Mouse (Mus musculus): Measurements from ENCODE around the gene Mlxipl. TPM values are rescaled to one million over a fixed set of nuclear protein-coding genes. Genes with fewer than 3 reads are reported as not detected.
A peak's percentile ranks its signal among the peaks of the same experiment; 100 is the strongest.

Mlxipl gene
- polyA plus RNA-seq, 1 experiment from 2014 or later, result 1.7 TPM

DNA sequence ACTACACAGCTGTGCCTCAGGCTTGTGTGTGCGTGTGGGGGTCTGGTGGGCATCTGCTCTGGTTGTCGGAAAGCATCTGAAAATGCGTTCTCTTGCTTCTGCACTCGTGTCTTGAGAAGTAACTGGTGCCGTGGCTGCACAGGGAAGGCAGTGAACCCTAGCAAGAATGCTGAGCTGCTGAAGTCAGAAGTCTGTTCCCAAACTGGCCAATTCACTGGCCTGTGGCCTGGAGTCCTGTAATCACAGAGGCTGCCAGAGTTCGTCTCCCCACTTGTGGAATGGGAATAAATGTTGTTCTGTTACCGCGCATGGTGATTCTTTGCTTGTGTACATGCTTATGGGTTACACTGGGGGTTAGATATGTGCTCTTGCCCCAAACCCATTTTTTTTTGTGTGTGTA, 72.7 kb downstream of the Mlxipl start:
- DNase-seq (ENCODE audit: low spot score), result no peak
- 94% methylated on average over 8 of the region's 8 CpGs for WGBS
- H3K36me3 ChIP-seq, result peaks cover 67% of the 10 kb centered on the region

DNA sequence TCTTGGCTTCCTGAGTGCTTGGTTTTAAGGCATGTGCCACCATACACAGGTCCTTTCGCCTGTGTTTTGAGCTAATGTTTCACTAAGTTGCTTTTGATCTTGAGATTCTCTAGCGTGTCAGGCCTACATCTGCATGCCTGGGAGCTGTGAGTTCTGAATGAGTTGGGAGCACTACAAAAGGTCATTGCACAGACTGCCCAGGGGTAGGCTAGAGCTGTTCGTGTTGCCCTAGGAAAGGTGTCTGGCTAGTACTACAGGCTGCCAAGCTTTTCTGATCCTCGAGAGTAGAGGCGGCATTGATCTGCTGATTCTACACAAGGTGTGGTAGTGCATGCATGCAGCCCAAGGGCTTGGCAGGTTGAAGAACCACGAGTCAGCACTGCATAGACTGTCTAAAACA, 73.1 kb downstream of the Mlxipl start:
- peaks cover under 1% of the 10 kb centered on the region for H3K4me1 ChIP-seq (replicated peaks)
- H3K27me3 ChIP-seq (ENCODE audit: insufficient read depth, poor library complexity, severe bottlenecking), result no peaks in the 10 kb centered on the region
- WGBS, result 92% methylated on average over 6 of the region's 6 CpGs
- no peak overlapping the region for H3K27ac ChIP-seq
- no peaks in the 10 kb centered on the region for H3K9me3 ChIP-seq
- H3K4me3 ChIP-seq, result no peak overlapping the region
- DNase-seq (ENCODE audit: low spot score), result no peak
- H3K36me3 ChIP-seq, result peaks cover 63% of the 10 kb centered on the region

More for the DNA sequence above, 72.7 kb downstream of the Mlxipl start:
- Histone ChIP-seq H3K27ac (no peak overlapping the region), H3K4me3 (no peak overlapping the region), H3K27me3 (ENCODE audit: insufficient read depth, poor library complexity, severe bottlenecking) (no peaks in the 10 kb centered on the region), H3K9me3 (no peaks in the 10 kb centered on the region), H3K4me1 (replicated peaks) (no peaks in the 10 kb centered on the region)

DNA sequence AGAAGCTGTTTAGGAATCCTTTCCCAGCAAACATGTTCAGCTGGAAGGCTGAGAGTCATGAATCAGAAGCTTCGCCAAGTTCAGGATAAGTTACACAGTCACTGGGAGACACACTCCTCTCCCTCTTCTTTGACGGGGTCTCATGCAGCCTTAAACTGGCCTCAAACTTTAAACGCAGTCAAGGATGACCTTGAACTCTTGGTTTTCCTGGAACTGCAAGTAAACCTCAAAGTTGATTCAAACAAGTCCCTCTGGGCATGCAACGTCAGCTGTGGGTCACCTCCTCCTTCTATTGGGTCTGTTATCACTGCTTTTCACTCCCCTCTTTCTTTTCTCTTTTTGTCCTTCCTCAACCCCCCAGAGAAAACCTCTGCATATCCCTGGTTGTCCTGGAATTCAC, 77.2 kb downstream of the Mlxipl start:
- WGBS, result 89% methylated on average over 4 of the region's 4 CpGs

DNA sequence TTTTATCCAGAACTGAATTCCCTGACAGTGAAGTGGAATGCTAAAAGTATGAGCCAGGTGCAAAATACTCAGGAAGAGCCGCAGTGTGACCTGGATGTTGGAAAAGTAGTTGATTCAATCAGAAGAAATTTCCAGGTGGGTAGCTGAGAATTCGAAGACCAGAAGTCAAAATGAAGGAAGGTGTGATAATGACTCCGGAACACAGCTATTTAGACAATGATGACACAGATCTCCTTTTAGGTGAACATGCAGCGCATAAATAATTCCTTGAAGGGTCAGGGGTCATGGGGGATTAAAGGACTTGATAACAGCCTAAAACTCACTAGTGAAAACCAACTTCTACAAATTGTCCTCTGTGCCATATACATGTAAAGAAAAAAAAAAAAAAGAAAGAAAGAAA, 77.8 kb downstream of the Mlxipl start:
- Histone ChIP-seq H3K36me3 (peaks cover 38% of the 10 kb centered on the region), H3K4me1 (replicated peaks) (peaks cover 22% of the 10 kb centered on the region), H3K27ac (no peak overlapping the region), H3K27me3 (ENCODE audit: insufficient read depth, poor library complexity, severe bottlenecking) (no peaks in the 10 kb centered on the region), H3K9me3 (no peaks in the 10 kb centered on the region), H3K4me3 (peak overlapping the region; percentile 81; the same call in 1 of the 2 replicates)
- 97% methylated on average over 4 of the region's 4 CpGs for WGBS
- no peak for DNase-seq (ENCODE audit: low spot score)

More for the DNA sequence above, 77.2 kb downstream of the Mlxipl start:
- H3K4me1 ChIP-seq (replicated peaks), result peaks cover 22% of the 10 kb centered on the region
- peaks cover 38% of the 10 kb centered on the region for H3K36me3 ChIP-seq
- no peak for DNase-seq (ENCODE audit: low spot score)
- no peak overlapping the region for H3K27ac ChIP-seq
- H3K27me3 ChIP-seq (ENCODE audit: insufficient read depth, poor library complexity, severe bottlenecking), result no peaks in the 10 kb centered on the region
- no peaks in the 10 kb centered on the region for H3K9me3 ChIP-seq
- no peak overlapping the region for H3K4me3 ChIP-seq

DNA sequence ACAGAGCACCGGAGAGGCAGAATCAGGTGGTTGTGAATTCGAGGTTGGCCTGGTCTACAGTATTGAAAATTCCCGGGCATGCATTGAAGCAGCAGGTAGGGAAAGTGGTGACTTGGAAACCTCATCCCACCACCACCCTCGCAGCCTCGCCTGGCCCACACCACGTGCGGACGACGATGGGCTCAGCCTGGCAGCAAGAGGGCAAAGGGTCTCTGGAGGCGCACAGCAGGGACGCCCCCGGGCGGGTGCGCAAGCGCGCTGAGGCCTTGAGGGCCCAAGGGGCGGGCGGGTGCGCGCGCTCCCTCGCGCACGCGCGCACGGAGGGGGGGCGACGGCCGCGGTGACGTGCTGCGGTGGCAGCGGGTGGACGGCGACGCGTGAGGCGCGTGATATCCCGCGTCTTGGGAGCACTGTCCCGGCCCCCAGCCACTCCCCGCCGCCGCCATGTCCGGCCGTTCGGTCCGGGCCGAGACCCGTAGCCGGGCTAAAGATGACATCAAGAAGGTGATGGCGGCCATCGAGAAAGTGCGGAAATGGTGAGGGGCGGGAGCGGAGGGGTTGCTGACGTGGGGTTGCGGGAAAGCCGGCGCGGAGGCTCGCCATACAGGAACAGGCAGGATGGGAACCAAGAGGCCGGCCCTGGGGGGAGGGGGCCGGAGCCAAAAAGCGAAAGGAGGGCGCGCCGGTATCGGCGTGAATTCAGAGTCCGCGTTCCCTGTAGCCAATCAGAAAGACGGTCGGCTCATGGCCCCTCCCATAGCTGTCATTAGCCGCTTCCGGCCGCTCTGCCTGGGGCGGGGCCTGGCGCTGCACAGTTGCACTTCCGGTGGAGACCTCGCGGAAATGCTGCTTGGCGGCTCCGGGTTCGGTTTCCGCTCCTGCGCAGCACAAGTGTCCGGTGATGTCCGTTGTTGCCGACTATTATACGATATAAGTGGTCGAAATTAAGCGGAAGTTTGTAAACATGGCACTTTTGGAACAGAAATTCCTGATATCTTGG, 78.7 kb downstream of the Mlxipl start, which contains the start of gene Bcl7b:
Gene Bcl7b (plus strand): TSS at position 221 of the 1,000 bp plus-strand sequence.
- H3K36me3 ChIP-seq, result peaks cover 38% of the 10 kb centered on the region
- H3K27me3 ChIP-seq (ENCODE audit: insufficient read depth, poor library complexity, severe bottlenecking), result no peaks in the 10 kb centered on the region
- H3K4me1 ChIP-seq (replicated peaks), result peaks cover 22% of the 10 kb centered on the region
- peak within 1 kb of the TSS; percentile 99 for H3K27ac ChIP-seq
- WGBS, result 3% methylated on average over 95 of the region's 95 CpGs
- no peaks in the 10 kb centered on the region for H3K9me3 ChIP-seq
- peak within 1 kb of the TSS; percentile 81 for H3K4me3 ChIP-seq
- peak; percentile 98 for DNase-seq (ENCODE audit: low spot score)

DNA sequence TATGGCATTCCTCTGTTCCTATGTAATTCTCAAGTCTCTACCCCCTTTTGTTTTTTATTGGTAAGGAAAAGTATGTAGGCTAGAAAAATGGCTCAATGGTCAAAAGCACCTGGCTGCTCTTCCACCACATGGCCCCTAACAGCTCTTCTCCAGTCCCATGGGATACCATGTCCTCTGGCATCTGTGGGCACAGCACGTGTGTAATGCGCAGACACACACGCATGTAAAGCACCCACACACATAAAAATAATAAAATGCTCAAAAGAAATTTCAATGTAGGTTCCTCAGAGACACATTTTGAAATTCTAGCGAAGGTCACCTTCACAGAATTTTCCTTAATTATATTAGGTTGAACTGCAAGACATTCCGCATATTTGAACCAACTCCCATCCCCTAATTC, 79.8 kb downstream of the Mlxipl start:
- H3K4me1 ChIP-seq (replicated peaks), result peaks cover 22% of the 10 kb centered on the region
- no peak for DNase-seq (ENCODE audit: low spot score)
- peak overlapping the region; percentile 99 for H3K27ac ChIP-seq
- H3K36me3 ChIP-seq, result peaks cover 41% of the 10 kb centered on the region
- WGBS, result 95% methylated on average over 5 of the region's 5 CpGs
- peak overlapping the region; percentile 81 for H3K4me3 ChIP-seq
- no peaks in the 10 kb centered on the region for H3K27me3 ChIP-seq (ENCODE audit: insufficient read depth, poor library complexity, severe bottlenecking)
- H3K9me3 ChIP-seq, result no peaks in the 10 kb centered on the region

DNA sequence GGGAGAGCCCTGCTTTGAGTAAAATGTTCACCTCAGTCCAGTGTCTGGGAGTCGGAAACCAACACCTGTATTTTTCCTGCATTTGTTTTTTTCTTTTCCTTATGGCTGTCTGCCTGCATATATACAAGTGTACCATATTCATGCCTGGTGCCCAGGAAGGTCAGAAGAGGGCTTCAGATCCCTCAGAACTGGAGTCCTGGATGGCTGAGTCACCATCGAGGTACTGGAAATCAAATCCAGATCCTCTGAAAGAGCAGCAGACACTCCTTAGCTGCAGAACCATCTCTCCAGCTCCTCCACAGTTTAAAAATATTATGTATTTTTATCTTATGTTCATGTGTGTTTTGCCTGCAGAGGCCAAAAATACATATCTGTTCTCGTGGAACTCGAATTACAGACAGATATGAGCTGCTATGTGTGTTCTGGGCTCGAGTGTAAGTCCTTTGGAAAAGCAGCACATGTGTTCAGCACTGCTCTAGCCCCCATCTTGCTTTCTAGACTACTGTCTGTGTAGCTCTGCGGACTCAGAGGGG, 82.1 kb downstream of the Mlxipl start:
- Histone ChIP-seq H3K36me3 (peaks cover 63% of the 10 kb centered on the region), H3K4me3 (no peak overlapping the region), H3K27ac (no peak overlapping the region), H3K4me1 (replicated peaks) (peaks cover 22% of the 10 kb centered on the region), H3K27me3 (ENCODE audit: insufficient read depth, poor library complexity, severe bottlenecking) (no peaks in the 10 kb centered on the region), H3K9me3 (no peaks in the 10 kb centered on the region)
- DNase-seq (ENCODE audit: low spot score), result no peak
- WGBS, result 91% methylated on average over 6 of the region's 6 CpGs

DNA sequence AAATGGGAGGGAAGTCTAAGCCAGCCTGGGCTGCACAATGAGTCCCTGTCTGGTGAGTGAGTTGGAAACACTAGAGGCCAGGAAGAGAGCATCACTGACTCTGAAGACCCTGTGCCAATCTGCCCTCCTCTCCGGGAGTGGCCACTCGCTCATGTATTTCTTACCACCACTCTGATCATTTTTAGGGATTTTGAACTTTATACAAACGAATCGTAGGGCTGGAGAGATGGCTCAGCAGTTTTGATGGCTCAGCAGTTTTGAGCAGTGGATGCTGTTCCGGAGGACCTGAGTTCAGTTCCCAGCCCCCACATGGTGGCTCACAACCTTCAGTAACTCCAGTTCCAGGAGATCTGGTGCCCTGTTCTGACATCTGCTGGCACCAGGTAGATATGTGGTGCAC, 83.3 kb downstream of the Mlxipl start:
- Histone ChIP-seq H3K4me1 (replicated peaks) (peaks cover 19% of the 10 kb centered on the region), H3K36me3 (peaks cover 75% of the 10 kb centered on the region), H3K9me3 (no peaks in the 10 kb centered on the region), H3K27ac (no peak overlapping the region), H3K27me3 (ENCODE audit: insufficient read depth, poor library complexity, severe bottlenecking) (no peaks in the 10 kb centered on the region), H3K4me3 (no peak overlapping the region)
- no peak for DNase-seq (ENCODE audit: low spot score)
- WGBS, result 94% methylated on average over 5 of the region's 5 CpGs

DNA sequence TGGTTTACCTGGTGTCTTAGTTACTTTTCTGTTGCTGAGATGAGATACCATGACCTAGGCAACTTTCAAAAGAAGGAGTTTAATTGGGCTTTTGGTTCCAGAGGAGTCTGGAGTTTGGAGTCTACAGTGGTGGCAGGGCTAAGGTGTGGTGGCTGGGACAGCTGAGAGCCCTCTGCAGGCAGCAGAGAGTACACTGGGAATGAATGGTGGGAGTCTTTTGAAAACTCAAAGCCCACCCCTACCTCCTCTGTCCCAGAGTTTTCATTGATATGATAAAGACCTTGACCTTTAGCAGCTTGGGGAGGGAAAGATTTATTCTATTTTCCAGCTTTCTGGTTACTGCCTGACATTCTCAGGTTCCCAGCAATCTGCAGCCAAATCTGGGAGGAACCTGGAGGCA, 85.4 kb downstream of the Mlxipl start:
- no peaks in the 10 kb centered on the region for H3K9me3 ChIP-seq
- no peak overlapping the region for H3K27ac ChIP-seq
- no peaks in the 10 kb centered on the region for H3K27me3 ChIP-seq (ENCODE audit: insufficient read depth, poor library complexity, severe bottlenecking)
- H3K36me3 ChIP-seq, result peaks cover 95% of the 10 kb centered on the region
- H3K4me1 ChIP-seq (replicated peaks), result peaks cover 4% of the 10 kb centered on the region; the same call in 1 of the 2 replicates
- DNase-seq (ENCODE audit: low spot score), result no peak
- H3K4me3 ChIP-seq, result no peak overlapping the region

DNA sequence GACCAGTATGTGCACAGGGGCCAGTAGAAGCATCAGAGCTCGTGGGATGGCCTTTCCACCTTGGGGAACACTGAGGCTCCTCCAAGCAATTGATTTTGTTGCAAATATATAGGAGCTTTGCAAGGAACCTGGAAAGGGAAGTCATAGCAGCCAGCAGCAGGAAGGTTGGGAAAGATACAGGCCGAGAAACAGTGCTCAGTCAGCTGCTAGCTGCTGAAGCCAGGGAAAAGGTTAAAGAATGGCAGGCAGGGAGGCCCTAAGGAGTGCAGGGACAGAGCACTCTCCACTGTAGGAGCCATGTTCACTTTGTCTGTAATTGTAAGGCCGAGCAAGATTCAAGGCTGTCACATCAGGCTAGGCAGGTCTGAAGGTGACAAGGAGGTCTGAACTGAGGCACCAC, 88.8 kb downstream of the Mlxipl start:
- 81% methylated on average over 3 of the region's 3 CpGs for WGBS
- no peak overlapping the region for H3K27ac ChIP-seq
- no peaks in the 10 kb centered on the region for H3K9me3 ChIP-seq
- H3K36me3 ChIP-seq, result peaks cover 98% of the 10 kb centered on the region
- H3K4me3 ChIP-seq, result no peak overlapping the region
- no peaks in the 10 kb centered on the region for H3K27me3 ChIP-seq (ENCODE audit: insufficient read depth, poor library complexity, severe bottlenecking)
- H3K4me1 ChIP-seq (replicated peaks), result no peaks in the 10 kb centered on the region
- DNase-seq (ENCODE audit: low spot score), result no peak

DNA sequence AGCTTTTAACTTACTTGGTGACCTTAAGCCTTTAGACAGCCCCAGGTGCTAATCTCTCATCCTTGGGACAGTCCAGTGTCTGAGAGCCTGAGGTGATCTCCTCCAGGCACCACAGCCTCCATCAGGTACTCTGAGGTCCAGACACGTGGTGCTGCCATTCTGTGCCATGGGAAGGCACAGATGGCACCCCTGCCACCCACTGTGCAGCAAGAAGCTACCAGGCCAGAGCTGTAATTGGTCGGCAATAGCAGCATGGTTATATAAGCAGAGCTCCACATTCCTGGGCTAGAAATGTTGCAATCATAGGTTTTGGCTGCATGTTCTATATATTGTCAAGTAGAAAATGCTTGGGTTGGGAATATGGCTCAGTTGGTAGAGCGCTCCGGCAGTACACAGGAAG, 89.3 kb downstream of the Mlxipl start:
- WGBS, result 86% methylated on average over 4 of the region's 4 CpGs
- DNase-seq (ENCODE audit: low spot score), result no peak
- Histone ChIP-seq H3K9me3 (no peaks in the 10 kb centered on the region), H3K4me1 (replicated peaks) (no peaks in the 10 kb centered on the region), H3K27me3 (ENCODE audit: insufficient read depth, poor library complexity, severe bottlenecking) (no peaks in the 10 kb centered on the region), H3K4me3 (no peak overlapping the region), H3K36me3 (peaks cover 96% of the 10 kb centered on the region), H3K27ac (no peak overlapping the region)

DNA sequence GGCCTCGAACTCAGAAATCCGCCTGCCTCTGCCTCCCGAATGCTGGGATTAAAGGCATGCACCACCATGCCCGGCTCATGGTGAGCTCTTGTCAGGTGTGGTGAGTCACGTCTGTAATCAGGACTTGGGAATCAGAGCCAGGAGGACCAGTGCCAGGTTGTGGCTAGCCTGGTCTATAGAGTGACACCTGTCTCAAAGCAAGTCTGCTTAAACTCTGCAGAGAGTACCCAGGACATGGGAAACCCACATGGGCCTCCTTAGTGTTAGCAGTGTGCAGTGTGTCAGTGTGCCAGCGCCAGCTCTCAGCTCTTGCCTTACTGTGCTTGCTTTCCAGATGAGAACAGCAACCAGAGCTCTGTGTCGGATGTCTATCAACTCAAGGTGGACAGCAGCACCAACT, 89.9 kb downstream of the Mlxipl start:
- no peak overlapping the region for H3K27ac ChIP-seq
- no peak for DNase-seq (ENCODE audit: low spot score)
- WGBS, result 95% methylated on average over 7 of the region's 7 CpGs
- peaks cover 95% of the 10 kb centered on the region for H3K36me3 ChIP-seq
- no peaks in the 10 kb centered on the region for H3K4me1 ChIP-seq (replicated peaks)
- no peak overlapping the region for H3K4me3 ChIP-seq
- H3K27me3 ChIP-seq (ENCODE audit: insufficient read depth, poor library complexity, severe bottlenecking), result no peaks in the 10 kb centered on the region
- H3K9me3 ChIP-seq, result peaks cover 3% of the 10 kb centered on the region; the same call in 1 of the 2 replicates

DNA sequence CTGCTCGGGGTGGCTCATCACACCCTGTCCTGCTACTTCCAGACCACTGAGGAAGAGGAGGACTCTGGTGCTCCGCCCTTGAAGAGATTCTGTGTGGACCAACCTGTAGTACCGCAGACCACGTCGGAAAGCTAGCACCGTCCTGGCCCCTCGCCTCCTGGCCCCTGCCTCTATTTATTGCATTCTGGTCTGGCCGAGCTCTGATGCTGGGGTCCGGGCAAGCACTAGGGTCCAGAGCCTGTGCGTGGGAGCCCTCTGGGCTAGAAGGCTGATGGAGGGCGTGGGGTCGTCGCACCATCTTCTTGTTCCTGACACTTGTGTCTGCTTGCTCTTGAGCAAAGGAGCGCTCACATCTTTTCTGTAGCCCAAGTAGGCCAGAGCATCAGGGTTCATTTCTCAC, 91.1 kb downstream of the Mlxipl start:
- Histone ChIP-seq H3K27me3 (ENCODE audit: insufficient read depth, poor library complexity, severe bottlenecking) (no peaks in the 10 kb centered on the region), H3K4me1 (replicated peaks) (no peaks in the 10 kb centered on the region), H3K9me3 (peaks cover 5% of the 10 kb centered on the region; the same call in 1 of the 2 replicates), H3K4me3 (no peak overlapping the region), H3K36me3 (peaks cover 87% of the 10 kb centered on the region), H3K27ac (no peak overlapping the region)
- 97% methylated on average over 14 of the region's 14 CpGs for WGBS
- DNase-seq (ENCODE audit: low spot score), result no peak

All from hindbrain, embryonic 10.5 days (tissue).